Mouse (Mus musculus) megakaryocyte, embryonic 14.5 days (primary cell): ENCODE measurements around the gene Gm27029. TPM values are rescaled to one million over a fixed set of nuclear protein-coding genes. Genes with fewer than 3 reads are reported as not detected.

ENCODE experiments used
- H3K27me3 ChIP-seq: replicated peaks from 2 replicates; pipeline ENCODE3; 2012; ENCODE audit warnings: inconsistent platforms
- H3K36me3 ChIP-seq: replicated peaks from 2 replicates; pipeline ENCODE3; 2012; ENCODE audit warnings: low read length, inconsistent platforms, mixed read lengths
- H3K4me1 ChIP-seq: 2 replicates; pipeline ENCODE4 v1.6.1; 2012; ENCODE audit warnings: inconsistent platforms
- H3K4me3 ChIP-seq: replicated peaks from 2 replicates; pipeline ENCODE3; 2012; ENCODE audit warnings: moderate library complexity, mild to moderate bottlenecking, inconsistent platforms
- H3K9me3 ChIP-seq: 2 replicates; pipeline ENCODE4 v1.6.1; 2012; ENCODE audit warnings: inconsistent platforms
- FLI1 ChIP-seq: IDR thresholded peaks from 2 replicates; pipeline ENCODE4 v1.6.1; 2012; ENCODE audit warnings: low read length, inconsistent platforms, mixed read lengths
- GATA1 ChIP-seq: IDR thresholded peaks from 3 replicates; pipeline ENCODE4 v1.6.1; 2012; ENCODE audit warnings: mixed read lengths, low read length, inconsistent platforms, borderline replicate concordance
- polyA plus RNA-seq: library from polyadenylated mRNA; stranded (reverse); fragments of >175 nt; gene quantifications from 2 replicates; pipeline ENCODE4 v1.2.3, GENCODE M21; 2012; ENCODE audit warnings: low replicate concordance; ENCODE audit not compliant: insufficient read depth

Gene Gm27029
- polyA plus RNA-seq, 1 experiment = not detected

DNA sequence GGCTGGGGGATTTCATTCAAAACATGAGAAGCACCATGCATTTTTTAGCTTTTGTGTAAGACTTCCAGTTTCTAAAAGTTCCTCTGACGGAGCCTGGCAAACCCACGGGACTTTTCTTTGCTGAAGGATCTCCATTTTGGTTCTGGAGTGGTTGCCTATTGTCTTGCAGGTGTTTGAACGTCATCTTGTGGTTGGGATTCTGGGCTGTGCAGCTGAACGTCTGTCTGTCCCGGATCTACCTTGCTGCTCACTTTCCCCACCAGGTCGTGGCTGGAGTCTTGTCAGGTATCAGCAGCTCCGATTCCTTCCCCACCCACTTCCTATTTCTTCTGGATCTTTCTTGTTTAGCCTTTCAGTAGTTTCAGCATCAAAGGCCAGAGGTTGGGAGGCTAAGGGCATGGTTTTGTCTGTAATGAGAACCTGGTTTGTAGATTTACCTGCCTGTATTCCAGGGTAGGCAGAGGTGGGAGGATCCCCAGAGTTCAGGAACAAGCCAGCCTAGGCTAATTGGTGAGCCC is 50.1 kb downstream of the Gm27029 start:
- Histone ChIP-seq H3K9me3 (no peaks in the 10 kb centered on the region), H3K27me3 (peaks cover 59% of the 10 kb centered on the region), H3K4me3 (no peak overlapping the region), H3K36me3 (no peaks in the 10 kb centered on the region), H3K4me1 (peaks cover 3% of the 10 kb centered on the region; the same call in 1 of the 2 replicates)
- TF ChIP-seq GATA1 (no peak), FLI1 (no peak)

DNA sequence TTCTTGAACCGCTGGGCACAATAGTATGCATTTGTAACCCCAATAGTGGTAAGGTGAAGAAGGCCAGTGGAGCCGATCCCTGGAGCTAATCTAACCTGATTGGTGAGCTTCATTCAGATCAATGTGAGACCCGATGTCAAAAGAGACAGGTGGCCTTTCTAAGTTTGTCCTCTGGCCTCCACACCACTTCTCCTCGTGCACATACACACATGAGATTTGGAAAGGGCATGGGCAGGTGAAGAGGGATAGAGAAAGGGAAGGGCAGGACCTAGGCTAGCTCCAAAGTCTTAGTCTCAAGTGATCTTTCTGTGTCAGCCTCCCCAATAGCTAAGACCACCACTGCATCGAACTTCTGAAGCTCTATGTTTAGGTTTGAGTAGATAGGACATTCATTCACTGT is 54.5 kb downstream of the Gm27029 start:
- Histone ChIP-seq H3K36me3 (no peaks in the 10 kb centered on the region), H3K4me1 (peaks cover 3% of the 10 kb centered on the region; the same call in 1 of the 2 replicates), H3K4me3 (no peak overlapping the region), H3K9me3 (no peaks in the 10 kb centered on the region), H3K27me3 (peaks cover 47% of the 10 kb centered on the region)
- no peak for TF ChIP-seq GATA1
- no peak for TF ChIP-seq FLI1

DNA sequence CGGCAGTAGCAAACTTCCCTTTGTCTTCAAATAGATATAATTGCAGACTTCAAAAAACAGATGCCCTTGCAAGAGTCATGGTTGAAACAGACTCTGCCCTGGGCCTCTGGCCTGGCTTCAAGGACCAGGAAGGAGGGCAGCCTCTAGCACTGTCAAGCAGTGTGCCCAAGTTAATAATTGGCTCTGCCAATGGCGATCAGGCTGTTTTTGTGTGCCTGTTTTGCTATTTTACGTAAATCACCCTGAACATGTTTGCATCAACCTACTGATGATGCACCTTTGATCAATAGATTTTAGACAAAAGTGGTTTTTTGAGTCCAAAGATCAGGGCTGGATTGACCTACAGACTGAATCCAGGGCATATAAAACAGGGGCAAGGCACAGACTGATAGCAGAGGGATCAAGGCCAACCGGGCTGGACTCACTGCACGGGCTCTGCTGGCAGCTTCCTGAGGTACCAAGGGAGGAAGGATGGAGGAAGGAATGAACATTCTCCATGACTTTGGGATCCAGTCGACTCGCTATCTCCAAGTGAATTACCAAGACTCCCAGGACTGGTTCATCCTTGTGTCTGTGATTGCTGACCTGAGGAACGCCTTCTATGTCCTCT is 57.2 kb downstream of the Gm27029 start, which contains the start of gene G6pc:
Gene G6pc (plus strand): TSS at position 236 of the 610 bp plus-strand sequence.
- Histone ChIP-seq H3K9me3 (no peaks in the 10 kb centered on the region), H3K27me3 (peaks cover 41% of the 10 kb centered on the region), H3K4me1 (peaks cover 10% of the 10 kb centered on the region), H3K4me3 (no peak within 1 kb of the TSS), H3K36me3 (no peaks in the 10 kb centered on the region)
- no peak for TF ChIP-seq FLI1
- TF ChIP-seq GATA1 = no peak

DNA sequence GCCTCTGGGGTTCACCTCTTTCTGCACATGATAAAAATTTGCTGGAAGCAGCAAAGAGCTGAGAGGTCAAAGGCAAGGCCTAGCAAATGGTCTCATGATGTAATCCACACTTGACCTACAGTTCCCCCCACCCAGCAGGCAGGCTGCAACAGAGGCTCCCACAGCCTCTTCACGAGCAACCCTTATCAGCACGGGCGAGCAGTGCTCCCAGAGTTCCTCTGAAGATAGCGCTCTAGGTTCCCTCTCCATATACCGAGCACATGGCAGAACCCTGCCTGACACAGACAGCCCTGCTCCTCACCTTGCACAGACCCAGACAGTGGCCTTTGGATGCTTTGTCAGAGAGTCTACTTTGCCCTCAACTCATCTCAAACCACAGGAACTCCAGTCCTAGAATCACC is 60.1 kb downstream of the Gm27029 start:
- Histone ChIP-seq H3K27me3 (peaks cover 27% of the 10 kb centered on the region), H3K4me1 (peaks cover 26% of the 10 kb centered on the region), H3K4me3 (no peak overlapping the region), H3K36me3 (no peaks in the 10 kb centered on the region), H3K9me3 (no peaks in the 10 kb centered on the region)
- TF ChIP-seq FLI1 = no peak
- TF ChIP-seq GATA1 = no peak

DNA sequence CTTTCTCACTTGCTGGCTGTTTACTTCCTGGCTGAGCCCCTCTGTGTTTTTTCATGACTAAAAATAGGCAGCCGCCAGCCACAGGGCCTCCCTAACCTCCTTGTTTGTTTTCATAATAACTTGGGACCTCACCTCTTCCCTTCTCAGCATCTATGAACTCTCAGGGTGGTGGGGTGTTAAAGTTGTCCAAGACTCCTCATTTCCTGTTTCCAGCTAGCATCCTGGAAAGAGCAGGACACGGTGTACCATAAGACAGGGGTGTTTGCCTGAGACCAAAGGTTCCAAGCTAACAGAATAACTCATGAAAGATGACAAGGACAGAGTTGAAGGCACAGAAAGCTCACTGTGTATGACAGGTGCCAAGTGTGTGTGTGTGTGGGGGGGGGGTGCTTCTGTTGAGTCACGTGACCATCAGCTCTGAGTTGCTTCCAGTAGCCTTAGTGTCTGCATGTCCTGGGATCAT is 63.9 kb downstream of the Gm27029 start:
- H3K4me3 ChIP-seq = no peak overlapping the region
- TF ChIP-seq GATA1 = no peak
- TF ChIP-seq FLI1 = no peak
- peaks cover 45% of the 10 kb centered on the region for H3K4me1 ChIP-seq
- no peaks in the 10 kb centered on the region for H3K36me3 ChIP-seq
- H3K9me3 ChIP-seq = no peaks in the 10 kb centered on the region
- H3K27me3 ChIP-seq = peaks cover 13% of the 10 kb centered on the region

DNA sequence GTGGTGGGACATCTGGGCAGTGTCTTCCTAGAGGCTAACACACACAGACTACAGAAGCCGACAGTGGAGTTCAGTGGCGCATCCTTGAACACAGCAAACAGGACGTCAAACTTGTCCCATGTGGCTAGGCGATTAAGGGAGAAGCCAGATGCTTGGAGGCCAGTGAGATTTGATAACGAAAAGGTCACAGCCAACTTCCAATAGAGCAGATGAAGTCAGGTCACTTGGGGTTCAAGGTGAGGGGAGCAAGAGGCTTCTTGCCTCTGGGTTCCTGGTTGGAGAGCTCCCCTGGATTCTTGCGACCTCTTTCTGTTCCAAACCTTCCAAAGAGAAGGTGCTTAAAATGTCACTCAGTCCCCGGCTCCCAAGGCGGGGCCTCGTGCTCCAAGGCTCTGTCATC is 64.8 kb downstream of the Gm27029 start:
- Histone ChIP-seq H3K27me3 (peaks cover 11% of the 10 kb centered on the region), H3K4me1 (peaks cover 44% of the 10 kb centered on the region), H3K36me3 (no peaks in the 10 kb centered on the region), H3K9me3 (no peaks in the 10 kb centered on the region), H3K4me3 (no peak overlapping the region)
- TF ChIP-seq GATA1 = no peak
- no peak for TF ChIP-seq FLI1

DNA sequence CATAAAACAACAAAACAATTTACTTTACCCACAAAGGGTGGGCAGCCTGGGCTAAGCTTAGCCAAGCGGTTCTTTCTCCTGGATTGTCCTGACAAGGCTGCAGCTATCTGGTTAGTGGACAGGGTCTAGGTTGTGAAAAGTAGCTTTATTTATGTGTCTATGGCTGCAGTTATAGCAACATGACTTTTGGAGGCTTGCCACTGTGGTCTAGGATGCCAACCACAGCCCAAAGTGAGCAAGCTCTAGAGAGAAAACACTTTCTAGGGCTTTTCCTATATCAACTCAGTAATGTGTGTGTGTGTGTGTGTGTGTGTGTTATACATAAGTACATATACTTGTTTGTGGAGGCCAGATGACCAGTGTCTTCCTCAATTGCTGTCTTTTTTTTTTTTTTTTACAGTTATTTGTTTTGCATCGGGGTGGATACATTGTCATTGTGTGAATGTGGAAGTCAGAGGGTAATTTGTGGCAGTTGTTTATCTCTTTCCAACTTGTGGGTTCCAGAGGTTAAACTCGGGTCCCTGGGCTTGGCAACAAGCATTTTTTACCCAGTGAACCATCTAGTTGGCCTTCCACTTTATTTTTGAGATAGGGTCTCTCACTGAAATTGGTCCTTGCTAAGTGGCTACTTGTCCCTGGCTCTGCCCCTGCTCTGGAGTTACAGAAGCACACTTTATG is 67.0 kb downstream of the Gm27029 start:
- Histone ChIP-seq H3K9me3 (no peaks in the 10 kb centered on the region), H3K27me3 (peaks cover 15% of the 10 kb centered on the region), H3K4me1 (peaks cover 39% of the 10 kb centered on the region), H3K36me3 (no peaks in the 10 kb centered on the region), H3K4me3 (no peak overlapping the region)
- TF ChIP-seq GATA1 (no peak), FLI1 (no peak)

Other genes starting within 250 kb of the Gm27029 start
- gene Ccr10, start 249.4 kb downstream of the Gm27029 start, polyA plus RNA-seq = 0.13 TPM in 1 of 2 replicates, not detected in the other
- 0.65 and 2.0 TPM in 2 replicates for gene Ezh1, start 198.3 kb downstream of the Gm27029 start, polyA plus RNA-seq
- 0.32 TPM in 1 of 2 replicates, not detected in the other for gene Ramp2, start 178.8 kb downstream of the Gm27029 start, polyA plus RNA-seq
- gene Vps25, start 171.1 kb downstream of the Gm27029 start, polyA plus RNA-seq = 100 and 168 TPM in 2 replicates
- 37.7 and 87.0 TPM in 2 replicates for gene Wnk4, start 164.2 kb downstream of the Gm27029 start, polyA plus RNA-seq
- gene Cntd1, start 145.8 kb downstream of the Gm27029 start, polyA plus RNA-seq = not detected in 2 replicates
- gene Coa3, start 145.7 kb downstream of the Gm27029 start, polyA plus RNA-seq = 9.9 and 21.1 TPM in 2 replicates
- gene Becn1, start 122.5 kb downstream of the Gm27029 start, polyA plus RNA-seq = 43.7 and 96.0 TPM in 2 replicates
- 32.6 and 45.1 TPM in 2 replicates for gene Psme3, start 108.6 kb downstream of the Gm27029 start, polyA plus RNA-seq
- 2.0 and 2.9 TPM in 2 replicates for gene Aoc2, start 99.7 kb downstream of the Gm27029 start, polyA plus RNA-seq
- not detected in 2 replicates for gene Aoc3, start 94.2 kb downstream of the Gm27029 start, polyA plus RNA-seq
- not detected in 2 replicates for gene G6pc, start 57.2 kb downstream of the Gm27029 start, polyA plus RNA-seq
- gene Aarsd1, start 7.2 kb downstream of the Gm27029 start, polyA plus RNA-seq = 5.7 and 39.7 TPM in 2 replicates
- 3.1 TPM in 1 of 2 replicates, not detected in the other for gene Rundc1, start 289 bp upstream of the Gm27029 start, polyA plus RNA-seq
- gene Ptges3l, start 537 bp upstream of the Gm27029 start, polyA plus RNA-seq = 2.8 TPM in 1 of 2 replicates, not detected in the other
- gene Rpl27, start 17.5 kb upstream of the Gm27029 start, polyA plus RNA-seq = 250 and 697 TPM in 2 replicates
- gene Ifi35, start 23.6 kb upstream of the Gm27029 start, polyA plus RNA-seq = 5.7 and 15.6 TPM in 2 replicates
- gene Rnd2, start 40.2 kb upstream of the Gm27029 start, polyA plus RNA-seq = 2.6 and 2.9 TPM in 2 replicates
- gene Vat1, start 41.4 kb upstream of the Gm27029 start, polyA plus RNA-seq = 47.7 and 94.2 TPM in 2 replicates
- gene Brca1, start 127.2 kb upstream of the Gm27029 start, polyA plus RNA-seq = 1.9 TPM in 1 of 2 replicates, not detected in the other
- gene Nbr1, start 127.4 kb upstream of the Gm27029 start, polyA plus RNA-seq = 8.2 and 55.6 TPM in 2 replicates
- 3.4 and 23.5 TPM in 2 replicates for gene Tmem106a, start 157.4 kb upstream of the Gm27029 start, polyA plus RNA-seq
- gene Gm11634, start 174.5 kb upstream of the Gm27029 start, polyA plus RNA-seq = not detected in 2 replicates
- 3.8 TPM in 1 of 2 replicates, not detected in the other for gene Rdm1, start 202.4 kb upstream of the Gm27029 start, polyA plus RNA-seq
- gene Arl4d, start 240.7 kb upstream of the Gm27029 start, polyA plus RNA-seq = 1.2 TPM in 1 of 2 replicates, not detected in the other